Mouse (Mus musculus) common myeloid progenitor, adult 5-6 weeks (primary cell): ENCODE measurements around the gene Dgcr6. TPM values are rescaled to one million over a fixed set of nuclear protein-coding genes. Genes with fewer than 3 reads are reported as not detected.

ENCODE experiments used
- ATAC-seq: replicated peaks from 2 replicates; pipeline ENCODE4 v1.8.0; 2016; ENCODE audit warnings: low read depth, mild to moderate bottlenecking, moderate TSS enrichment, inconsistent platforms; ENCODE audit not compliant: poor library complexity, severe bottlenecking
- total RNA-seq: library from RNA; stranded (forward); fragments of 200-1000, 187-1606 nt; gene quantifications from 2 replicates; pipeline ENCODE4 v1.2.3, GENCODE M21; 2017

Gene Dgcr6
- total RNA-seq, 1 experiment from 2014 or later, result 17.8 TPM

GRCm38 (mm10) chr16:18066060-18067009 lies 13.7 kb downstream of the Dgcr6 start:
- peak; percentile 95 for ATAC-seq

- ATAC-seq, result no peak
Measured at GRCm38 (mm10) chr16:18068653-18069376, 16.2 kb downstream of the Dgcr6 start.

GRCm38 (mm10) chr16:18070798-18071197 lies 18.1 kb downstream of the Dgcr6 start:
- no peak for ATAC-seq

- ATAC-seq, result no peak
Measured at GRCm38 (mm10) chr16:18072089-18072488, 19.4 kb downstream of the Dgcr6 start.

GRCm38 (mm10) chr16:18073259-18073962 lies 20.8 kb downstream of the Dgcr6 start:
- peak; percentile 73 for ATAC-seq

GRCm38 (mm10) chr16:18074611-18075010 lies 22.0 kb downstream of the Dgcr6 start:
- ATAC-seq, result no peak

- ATAC-seq, result peak; percentile 47
Measured at GRCm38 (mm10) chr16:18075201-18075600, 22.5 kb downstream of the Dgcr6 start.

GRCm38 (mm10) chr16:18078314-18079015 lies 25.8 kb downstream of the Dgcr6 start:
- no peak for ATAC-seq

GRCm38 (mm10) chr16:18079300-18079699 lies 26.6 kb downstream of the Dgcr6 start:
- ATAC-seq, result no peak

- no peak for ATAC-seq
Measured at GRCm38 (mm10) chr16:18080171-18080570, 27.5 kb downstream of the Dgcr6 start.

GRCm38 (mm10) chr16:18081149-18081827 lies 28.6 kb downstream of the Dgcr6 start:
- ATAC-seq, result peak; percentile 34

- ATAC-seq, result no peak
Measured at GRCm38 (mm10) chr16:18082291-18082690, 29.6 kb downstream of the Dgcr6 start.

GRCm38 (mm10) chr16:18083231-18083951 lies 30.7 kb downstream of the Dgcr6 start:
- ATAC-seq, result no peak

- no peak for ATAC-seq
Measured at GRCm38 (mm10) chr16:18084262-18084661, 31.6 kb downstream of the Dgcr6 start.

- ATAC-seq, result no peak
Measured at GRCm38 (mm10) chr16:18087101-18087500, 34.4 kb downstream of the Dgcr6 start.

GRCm38 (mm10) chr16:18096348-18096747 lies 43.7 kb downstream of the Dgcr6 start:
- 0 out of 2 replicates have a peak, but pooled peaks have one; percentile 22 for ATAC-seq

- ATAC-seq, result no peak
Measured at GRCm38 (mm10) chr16:18102816-18103215, 50.2 kb downstream of the Dgcr6 start.

- ATAC-seq, result no peak
Measured at GRCm38 (mm10) chr16:18103366-18103765, 50.7 kb downstream of the Dgcr6 start.

- no peak for ATAC-seq
Measured at GRCm38 (mm10) chr16:18103808-18104207, 51.1 kb downstream of the Dgcr6 start.
